Mouse (Mus musculus) embryonic facial prominence, embryonic 14.5 days (tissue): ENCODE results near the gene Kdelc2. TPM values are rescaled to one million over a fixed set of nuclear protein-coding genes. Genes with fewer than 3 reads are reported as not detected.

Experiments used
- ATAC-seq: fragments of 200-750 bp; cut with Nextera tagmentation; 2 replicates; pipeline ENCODE4 v1.8.0; 2017; ENCODE audit warnings: low read depth, moderate number of reproducible peaks, moderate TSS enrichment
- DNase-seq: peaks from one replicate; pipeline ENCODE4 v3.0.0-alpha.2; 2015; ENCODE audit warnings: low spot score
- H3K27ac ChIP-seq: fragments of 300-500 bp; sonication (generic); replicated peaks from 2 replicates; pipeline ENCODE4 v1.5.1; 2014; ENCODE audit warnings: low read depth, mild to moderate bottlenecking, low read length, moderate library complexity
- H3K27me3 ChIP-seq: fragments of 300-500 bp; sonication (generic); replicated peaks from 2 replicates; pipeline ENCODE4 v1.6.1; 2014; ENCODE audit warnings: low read length; ENCODE audit not compliant: control insufficient read depth, insufficient read depth
- H3K36me3 ChIP-seq: fragments of 300-500 bp; sonication (generic); 2 replicates; pipeline ENCODE4 v1.6.1; 2014; ENCODE audit warnings: low read length, mixed read lengths; ENCODE audit not compliant: control insufficient read depth, insufficient read depth
- H3K4me1 ChIP-seq: fragments of 300-500 bp; sonication (generic); 2 replicates; pipeline ENCODE4 v1.6.1; 2014; ENCODE audit warnings: antibody characterized with exemption, low read length; ENCODE audit not compliant: control insufficient read depth, insufficient read depth
- H3K4me2 ChIP-seq: fragments of 300-500 bp; sonication (generic); 2 replicates; pipeline ENCODE4 v1.6.1; 2014; ENCODE audit warnings: low read depth, mild to moderate bottlenecking, low read length, moderate library complexity, mixed read lengths
- H3K4me3 ChIP-seq: fragments of 300-500 bp; sonication (generic); 2 replicates; pipeline ENCODE4 v1.5.1; 2014; ENCODE audit warnings: low read depth, mild to moderate bottlenecking, low read length
- H3K9ac ChIP-seq: fragments of 300-500 bp; sonication (generic); 2 replicates; pipeline ENCODE4 v1.6.1; 2014; ENCODE audit warnings: low read depth, mild to moderate bottlenecking, low read length, moderate library complexity, mixed read lengths
- H3K9me3 ChIP-seq: fragments of 300-500 bp; sonication (generic); 2 replicates; pipeline ENCODE4 v1.6.1; 2016; ENCODE audit warnings: low read length; ENCODE audit not compliant: control insufficient read depth
- WGBS: fragments of 180-500 bp; shearing (Covaris S2); extraction: QIAGEN DNeasy Blood & Tissue Kit; methylation state at CpG from one replicate; pipeline ENCODE4 v1.1.7; 2014; 5-methylcytosine and 5-hydroxymethylcytosine counted together
- polyA plus RNA-seq: library from polyadenylated mRNA; unstranded; fragments of >200 nt; fragmentation: Nextera tagmentation; extraction: Ambion mirVana; gene quantifications from 2 replicates; pipeline ENCODE4 v1.2.1, GENCODE M21; 2014

Gene Kdelc2
- polyA plus RNA-seq, 1 experiment from 2014 or later = 29.8 TPM

GRCm38 (mm10) chr9:53408548-53408947 is 24.7 kb downstream of the Kdelc2 start:
- Histone ChIP-seq H3K9ac (no peak overlapping the region), H3K4me1 (peaks cover 3% of the 10 kb centered on the region; the same call in 1 of the 2 replicates), H3K4me2 (no peak overlapping the region), H3K4me3 (no peak overlapping the region), H3K9me3 (no peaks in the 10 kb centered on the region), H3K36me3 (no peaks in the 10 kb centered on the region), H3K27me3 (no peaks in the 10 kb centered on the region), H3K27ac (no peak overlapping the region)
- ATAC-seq (no peak), DNase-seq (no peak)
- 78% methylated on average over 4 of the region's 4 CpGs for WGBS

DNA sequence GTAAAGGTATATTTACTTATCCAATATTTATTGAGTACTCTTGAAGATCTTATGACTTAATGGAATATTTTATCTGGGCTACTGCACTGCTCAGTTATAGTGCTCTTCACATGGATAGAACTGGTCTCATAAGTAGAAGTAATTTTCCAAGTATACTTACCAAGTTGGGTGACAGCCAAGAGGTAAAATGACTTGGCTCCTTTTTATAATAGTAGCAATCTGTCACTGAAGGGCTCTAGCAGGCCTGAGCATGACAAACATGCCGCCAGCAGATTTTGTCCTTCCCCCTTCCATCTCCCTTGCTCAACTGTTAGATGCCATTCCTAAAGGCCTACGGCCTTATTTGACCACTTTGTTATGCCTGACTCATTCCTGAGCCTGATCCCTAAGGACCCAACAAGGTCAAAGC is 25.1 kb downstream of the Kdelc2 start:
- Histone ChIP-seq H3K9ac (no peak overlapping the region), H3K36me3 (no peaks in the 10 kb centered on the region), H3K9me3 (no peaks in the 10 kb centered on the region), H3K27ac (no peak overlapping the region), H3K4me2 (no peak overlapping the region), H3K4me3 (no peak overlapping the region), H3K27me3 (no peaks in the 10 kb centered on the region), H3K4me1 (peaks cover 3% of the 10 kb centered on the region; the same call in 1 of the 2 replicates)
- DNase-seq (peak; percentile 33), ATAC-seq (no peak)
- 69% methylated on average over 2 of the region's 2 CpGs for WGBS

DNA sequence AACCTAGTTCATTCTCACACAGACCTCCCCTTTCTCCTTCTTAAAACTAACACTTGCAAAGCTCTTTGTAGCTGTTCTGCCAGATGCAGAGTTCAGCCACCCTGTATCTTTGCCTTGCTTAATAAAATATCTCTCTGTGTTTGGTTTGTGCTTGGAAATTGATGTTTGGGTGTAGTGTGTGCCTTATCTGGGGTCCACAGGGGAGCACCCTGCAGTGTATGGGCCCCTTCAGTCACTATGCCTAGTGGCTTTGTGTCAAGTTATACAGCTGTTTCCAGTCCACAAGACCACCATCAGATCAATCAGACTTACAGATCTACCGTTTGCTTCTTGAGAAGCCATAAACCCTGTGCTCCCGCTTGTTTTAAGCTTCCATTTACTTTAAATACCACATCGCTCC is 25.6 kb downstream of the Kdelc2 start:
- no peak for DNase-seq
- WGBS = 80% methylated on average over 3 of the region's 3 CpGs
- no peaks in the 10 kb centered on the region for H3K36me3 ChIP-seq
- H3K27me3 ChIP-seq = no peaks in the 10 kb centered on the region
- H3K4me1 ChIP-seq = peaks cover 3% of the 10 kb centered on the region; the same call in 1 of the 2 replicates
- H3K27ac ChIP-seq = no peak overlapping the region
- ATAC-seq = no peak
- no peak overlapping the region for H3K4me2 ChIP-seq
- no peak overlapping the region for H3K9ac ChIP-seq
- no peaks in the 10 kb centered on the region for H3K9me3 ChIP-seq
- H3K4me3 ChIP-seq = no peak overlapping the region

- no peak overlapping the region for H3K4me2 ChIP-seq
- DNase-seq (no peak), ATAC-seq (no peak)
- H3K9me3 ChIP-seq = no peaks in the 10 kb centered on the region
- no peaks in the 10 kb centered on the region for H3K36me3 ChIP-seq
- H3K27ac ChIP-seq = no peak overlapping the region
- no peak overlapping the region for H3K4me3 ChIP-seq
- no peaks in the 10 kb centered on the region for H3K27me3 ChIP-seq
- whole genome bisulfite sequencing = 53% methylated on average over 9 of the region's 9 CpGs
- H3K4me1 ChIP-seq = no peaks in the 10 kb centered on the region
- H3K9ac ChIP-seq = no peak overlapping the region
Observed at GRCm38 (mm10) chr9:53422133-53422896, 38.5 kb downstream of the Kdelc2 start.

GRCm38 (mm10) chr9:53426726-53427125 is 42.9 kb downstream of the Kdelc2 start:
- H3K4me2 ChIP-seq = no peak overlapping the region
- 98% methylated on average over 3 of the region's 3 CpGs for WGBS
- H3K36me3 ChIP-seq = no peaks in the 10 kb centered on the region
- no peak for DNase-seq
- no peak overlapping the region for H3K4me3 ChIP-seq
- no peaks in the 10 kb centered on the region for H3K4me1 ChIP-seq
- H3K27ac ChIP-seq = no peak overlapping the region
- no peak overlapping the region for H3K9ac ChIP-seq
- H3K9me3 ChIP-seq = no peaks in the 10 kb centered on the region
- no peak for ATAC-seq
- no peaks in the 10 kb centered on the region for H3K27me3 ChIP-seq

DNA sequence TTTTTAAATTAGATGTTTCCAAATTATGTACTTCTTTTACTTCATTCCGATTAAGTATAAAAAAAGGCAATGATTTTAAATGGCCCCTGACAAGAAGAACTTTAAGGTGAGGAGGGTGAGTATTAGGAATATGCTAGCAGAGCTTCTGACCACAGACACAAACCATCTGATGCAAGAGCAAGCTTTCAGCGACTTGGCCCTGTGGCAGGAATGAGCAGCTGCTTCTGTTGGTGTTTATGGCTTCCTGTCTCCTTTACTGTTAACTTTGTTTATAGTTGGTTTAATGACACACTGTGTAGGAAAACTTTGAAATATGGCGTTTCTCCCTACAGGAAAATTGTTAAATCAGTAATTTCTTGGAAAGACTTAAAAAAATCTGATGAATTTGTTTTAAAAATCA is 43.8 kb downstream of the Kdelc2 start:
- no peaks in the 10 kb centered on the region for H3K27me3 ChIP-seq
- no peak overlapping the region for H3K27ac ChIP-seq
- H3K4me3 ChIP-seq = no peak overlapping the region
- H3K4me2 ChIP-seq = no peak overlapping the region
- no peak for ATAC-seq
- no peaks in the 10 kb centered on the region for H3K9me3 ChIP-seq
- no peak overlapping the region for H3K9ac ChIP-seq
- DNase-seq = no peak
- no peaks in the 10 kb centered on the region for H3K36me3 ChIP-seq
- H3K4me1 ChIP-seq = no peaks in the 10 kb centered on the region
- 72% methylated on average over 3 of the region's 3 CpGs for WGBS

GRCm38 (mm10) chr9:53435830-53436570 is 52.2 kb downstream of the Kdelc2 start:
- H3K27ac ChIP-seq = no peak overlapping the region
- H3K4me1 ChIP-seq = no peaks in the 10 kb centered on the region
- no peak overlapping the region for H3K4me2 ChIP-seq
- no peak overlapping the region for H3K4me3 ChIP-seq
- 89% methylated on average over 14 of the region's 14 CpGs for WGBS
- ATAC-seq = no peak
- H3K9me3 ChIP-seq = no peaks in the 10 kb centered on the region
- no peak for DNase-seq
- H3K36me3 ChIP-seq = peaks cover 20% of the 10 kb centered on the region
- no peaks in the 10 kb centered on the region for H3K27me3 ChIP-seq
- H3K9ac ChIP-seq = no peak overlapping the region

DNA sequence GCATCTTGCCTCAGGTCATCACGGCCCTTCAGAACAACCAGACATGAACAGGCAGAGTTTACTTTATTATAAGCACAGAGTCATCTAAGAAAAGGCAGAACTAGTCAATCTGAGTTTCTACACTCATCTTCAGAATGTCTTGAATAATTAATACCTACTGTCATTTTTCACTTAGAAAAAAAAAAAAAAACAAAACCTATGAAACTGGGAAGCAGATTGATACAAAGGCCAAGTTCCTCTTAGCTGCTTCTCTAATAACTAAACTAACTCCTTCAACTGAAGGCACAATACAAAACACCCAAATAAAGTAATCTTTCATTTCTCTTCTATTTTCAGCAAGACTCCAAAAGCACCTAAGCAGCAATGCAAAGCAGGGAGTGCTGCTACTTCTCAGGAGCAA is 66.8 kb downstream of the Kdelc2 start:
- no peaks in the 10 kb centered on the region for H3K27me3 ChIP-seq
- H3K9me3 ChIP-seq = no peaks in the 10 kb centered on the region
- DNase-seq (no peak), ATAC-seq (no peak)
- no peak overlapping the region for H3K27ac ChIP-seq
- H3K4me1 ChIP-seq = no peaks in the 10 kb centered on the region
- 88% methylated on average over 1 of the region's 1 CpGs for whole genome bisulfite sequencing
- H3K4me3 ChIP-seq = no peak overlapping the region
- no peak overlapping the region for H3K4me2 ChIP-seq
- H3K9ac ChIP-seq = no peak overlapping the region
- H3K36me3 ChIP-seq = peaks cover 61% of the 10 kb centered on the region
